Mouse (Mus musculus): Measurements from ENCODE around the gene Adh5. TPM values are rescaled to one million over a fixed set of nuclear protein-coding genes. Genes with fewer than 3 reads are reported as not detected.

Gene Adh5
- polyA plus RNA-seq, 1 experiment from 2014 or later: 99.8 TPM

DNA sequence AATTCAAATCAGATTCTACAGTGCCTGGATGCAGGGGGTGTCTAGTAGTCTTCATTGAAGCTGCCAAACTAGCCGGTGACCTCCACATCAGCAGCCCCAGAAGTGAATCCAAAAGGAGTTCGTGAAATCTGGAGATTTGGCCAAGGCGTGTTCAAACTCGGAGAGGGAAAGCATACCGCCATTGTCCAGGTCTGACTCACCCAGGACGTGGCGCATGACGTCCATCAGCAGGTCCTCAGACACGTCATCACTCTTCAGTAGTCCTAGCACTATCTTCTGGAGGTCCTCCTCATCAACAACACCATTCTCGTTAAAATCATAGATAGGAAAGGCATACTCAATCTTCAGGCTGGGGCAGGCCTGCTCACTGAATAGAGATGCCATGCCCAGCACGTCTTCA is 60.9 kb downstream of the Adh5 start:
- H3K36me3 ChIP-seq (ENCODE audit: control insufficient read depth, insufficient read depth, low read length): no peaks in the 10 kb centered on the region
- DNase-seq (ENCODE audit: low spot score): no peak
- H3K9ac ChIP-seq (ENCODE audit: low read length): no peak overlapping the region
- H3K27me3 ChIP-seq (ENCODE audit: control insufficient read depth, insufficient read depth, low read length): no peaks in the 10 kb centered on the region
- no peak for ATAC-seq (ENCODE audit: low FRiP score, low TSS enrichment)
- no peak for TF ChIP-seq EP300 (optimal IDR thresholded peaks at IDR 0.05)
- TF ChIP-seq CTCF (IDR thresholded peaks at IDR 0.05; ENCODE audit: low read depth): no peak
- no peak overlapping the region for H3K27ac ChIP-seq (replicated peaks)
- 80% methylated on average over 11 of the region's 11 CpGs for WGBS
- no peak overlapping the region for H3K4me3 ChIP-seq (ENCODE audit: low read depth, low read length)
- H3K9me3 ChIP-seq (ENCODE audit: control insufficient read depth, low read length): no peaks in the 10 kb centered on the region
- no peak overlapping the region for H3K4me2 ChIP-seq (replicated peaks; ENCODE audit: low read depth)
- no peaks in the 10 kb centered on the region for H3K4me1 ChIP-seq (replicated peaks; ENCODE audit: control insufficient read depth, insufficient read depth)

Other genes with a start within 250 kb of the Adh5 start
- gene 4930579F01Rik, start 249.3 kb upstream of the Adh5 start, polyA plus RNA-seq (2015; fragmentation: Nextera tagmentation; extraction: Ambion mirVana): 0.11 and 0.22 TPM in 2 replicates
- 31.3 and 43.4 TPM in 2 replicates for gene Adh7, start 225.3 kb upstream of the Adh5 start, polyA plus RNA-seq (2015; fragmentation: Nextera tagmentation; extraction: Ambion mirVana)
- gene Adh1, start 182.1 kb upstream of the Adh5 start, polyA plus RNA-seq (2015; fragmentation: Nextera tagmentation; extraction: Ambion mirVana): 134 and 155 TPM in 2 replicates
- gene Adh6a, start 129.8 kb upstream of the Adh5 start, polyA plus RNA-seq (2015; fragmentation: Nextera tagmentation; extraction: Ambion mirVana): 32.6 and 47.0 TPM in 2 replicates
- 0.74 and 0.79 TPM in 2 replicates for gene Adh6b, start 101.3 kb upstream of the Adh5 start, polyA plus RNA-seq (2015; fragmentation: Nextera tagmentation; extraction: Ambion mirVana)
- not detected in 2 replicates for gene Adh4, start 27.6 kb upstream of the Adh5 start, polyA plus RNA-seq (2015; fragmentation: Nextera tagmentation; extraction: Ambion mirVana)
- 33.9 and 34.1 TPM in 2 replicates for gene Metap1, start 46.4 kb downstream of the Adh5 start, polyA plus RNA-seq (2015; fragmentation: Nextera tagmentation; extraction: Ambion mirVana)
- gene Eif4e, start 83.1 kb downstream of the Adh5 start, polyA plus RNA-seq (2015; fragmentation: Nextera tagmentation; extraction: Ambion mirVana): 157 and 162 TPM in 2 replicates